Mouse (Mus musculus) limb, embryonic 12.5 days (tissue): Measurements from ENCODE around the gene Oaz1. TPM values are rescaled to one million over a fixed set of nuclear protein-coding genes. Genes with fewer than 3 reads are reported as not detected.

Source experiments
- ATAC-seq: fragments of 200-750 bp; cut with Nextera tagmentation; 2 replicates; pipeline ENCODE4 v1.8.0; 2017; ENCODE audit warnings: low read depth, moderate TSS enrichment; ENCODE audit not compliant: insufficient number of reproducible peaks, insufficient read depth, low FRiP score, low TSS enrichment
- H3K27ac ChIP-seq: fragments of 300-500 bp; sonication (generic); 2 replicates; pipeline ENCODE4 v1.5.1; 2016; ENCODE audit warnings: mild to moderate bottlenecking, moderate library complexity
- H3K27me3 ChIP-seq: fragments of 300-500 bp; sonication (generic); 2 replicates; pipeline ENCODE4 v1.6.1; 2016; ENCODE audit warnings: mild to moderate bottlenecking, moderate library complexity
- H3K36me3 ChIP-seq: fragments of 300-500 bp; sonication (generic); 2 replicates; pipeline ENCODE4 v1.6.1; 2016; ENCODE audit warnings: mild to moderate bottlenecking, moderate library complexity
- H3K4me1 ChIP-seq: fragments of 300-500 bp; sonication (generic); replicated peaks from 2 replicates; pipeline ENCODE4 v1.6.1; 2016
- H3K4me2 ChIP-seq: fragments of 300-500 bp; sonication (generic); 2 replicates; pipeline ENCODE4 v1.6.1; 2016; ENCODE audit warnings: mild to moderate bottlenecking, moderate library complexity
- H3K4me3 ChIP-seq: fragments of 300-500 bp; sonication (generic); replicated peaks from 2 replicates; pipeline ENCODE4 v1.5.1; 2016; ENCODE audit warnings: mild to moderate bottlenecking
- H3K9ac ChIP-seq: fragments of 300-500 bp; sonication (generic); replicated peaks from 2 replicates; pipeline ENCODE4 v1.6.1; 2016; ENCODE audit warnings: mild to moderate bottlenecking, moderate library complexity
- H3K9me3 ChIP-seq: fragments of 300-500 bp; sonication (generic); 2 replicates; pipeline ENCODE4 v1.6.1; 2016; ENCODE audit warnings: mild to moderate bottlenecking, moderate library complexity
- WGBS: fragments of 180-500 bp; shearing (Covaris S2); methylation state at CpG from one replicate; pipeline ENCODE4 v1.1.7; 2016; 5-methylcytosine and 5-hydroxymethylcytosine counted together
- polyA plus RNA-seq: library from polyadenylated mRNA; unstranded; fragments of >200 nt; fragmentation: Nextera tagmentation; extraction: Ambion mirVana; gene quantifications from 2 replicates; pipeline ENCODE4 v1.2.1, GENCODE M21; 2016

The Oaz1 gene
- polyA plus RNA-seq, 1 experiment from 2014 or later = 1,832 TPM

DNA sequence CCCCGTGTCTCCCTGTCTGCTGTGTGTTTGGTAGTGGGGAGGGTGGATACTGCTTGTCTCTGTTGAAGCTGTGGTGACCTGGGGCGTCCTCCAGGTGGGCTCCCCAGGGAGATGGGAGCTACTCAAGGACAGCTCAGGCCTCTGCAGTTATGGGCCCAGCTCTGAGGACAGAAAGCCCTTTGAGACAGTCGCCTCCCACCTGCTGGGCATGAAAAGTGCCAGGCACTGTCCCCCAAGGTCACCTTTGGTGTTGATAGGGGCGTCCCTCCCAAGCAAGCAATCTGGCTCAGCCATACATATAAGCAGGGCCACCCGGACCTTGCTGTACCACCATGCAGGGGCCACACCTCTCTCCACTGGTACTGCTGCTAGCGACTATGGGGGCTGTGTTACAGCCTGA, 21.5 kb upstream of the Oaz1 start, which contains the start of gene Amh:
Amh (plus strand) TSS at position 328 of the 400 bp plus-strand sequence.
- WGBS = 59% methylated on average over 6 of the region's 6 CpGs

DNA sequence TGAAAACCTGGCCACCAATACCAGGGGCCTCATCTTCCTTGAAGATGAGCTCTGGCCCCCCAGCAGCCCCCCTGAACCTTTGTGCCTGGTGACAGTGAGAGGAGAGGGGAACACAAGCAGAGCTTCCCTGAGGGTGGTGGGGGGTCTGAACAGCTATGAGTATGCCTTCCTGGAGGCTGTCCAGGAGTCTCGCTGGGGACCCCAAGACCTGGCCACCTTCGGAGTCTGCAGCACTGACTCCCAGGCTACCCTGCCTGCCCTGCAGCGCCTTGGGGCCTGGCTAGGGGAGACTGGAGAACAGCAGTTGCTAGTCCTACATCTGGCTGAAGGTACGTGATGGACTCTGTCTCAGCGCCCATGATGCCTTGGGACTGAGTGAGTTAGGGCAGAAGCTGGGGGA, 21.1 kb upstream of the Oaz1 start:
- Histone ChIP-seq H3K9ac (no peak overlapping the region), H3K4me1 (peaks cover 44% of the 10 kb centered on the region), H3K36me3 (peaks cover 55% of the 10 kb centered on the region), H3K4me3 (no peak overlapping the region), H3K27me3 (peaks cover 43% of the 10 kb centered on the region), H3K4me2 (no peak overlapping the region), H3K9me3 (no peaks in the 10 kb centered on the region), H3K27ac (no peak overlapping the region)
- WGBS = 79% methylated on average over 5 of the region's 5 CpGs
- ATAC-seq = no peak

More for the DNA sequence above, 21.5 kb upstream of the Oaz1 start, which contains the start of gene Amh:
- H3K9ac ChIP-seq = no peak within 1 kb of the TSS; the same call in 1 of the 2 replicates
- H3K27me3 ChIP-seq = peaks cover 39% of the 10 kb centered on the region
- H3K27ac ChIP-seq = no peak within 1 kb of the TSS
- ATAC-seq = no peak
- peak within 1 kb of the TSS; percentile 3; the same call in 1 of the 2 replicates for H3K4me3 ChIP-seq
- H3K36me3 ChIP-seq = peaks cover 59% of the 10 kb centered on the region
- H3K4me2 ChIP-seq = peak within 1 kb of the TSS; percentile 97; the same call in 1 of the 2 replicates
- peaks cover 44% of the 10 kb centered on the region for H3K4me1 ChIP-seq
- no peaks in the 10 kb centered on the region for H3K9me3 ChIP-seq

DNA sequence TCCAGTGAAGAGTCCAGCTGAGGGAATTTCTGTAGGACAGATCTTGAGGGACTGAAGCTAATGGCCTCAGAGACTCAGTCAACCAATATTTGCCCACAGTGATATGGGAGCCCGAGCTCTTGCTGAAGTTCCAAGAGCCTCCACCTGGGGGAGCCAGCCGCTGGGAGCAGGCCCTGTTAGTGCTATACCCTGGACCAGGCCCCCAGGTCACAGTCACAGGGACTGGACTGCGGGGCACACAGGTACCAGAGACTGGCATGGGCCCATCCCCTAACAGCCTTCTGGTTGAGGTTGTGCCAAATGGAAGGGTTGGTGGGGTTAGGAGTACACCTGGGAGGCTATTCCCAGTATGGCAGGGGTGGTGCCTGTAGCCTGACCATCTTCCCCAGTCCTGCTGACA, 20.5 kb upstream of the Oaz1 start:
- Histone ChIP-seq H3K9ac (no peak overlapping the region), H3K4me2 (peak overlapping the region; percentile 97; the same call in 1 of the 2 replicates), H3K4me1 (peaks cover 43% of the 10 kb centered on the region)

DNA sequence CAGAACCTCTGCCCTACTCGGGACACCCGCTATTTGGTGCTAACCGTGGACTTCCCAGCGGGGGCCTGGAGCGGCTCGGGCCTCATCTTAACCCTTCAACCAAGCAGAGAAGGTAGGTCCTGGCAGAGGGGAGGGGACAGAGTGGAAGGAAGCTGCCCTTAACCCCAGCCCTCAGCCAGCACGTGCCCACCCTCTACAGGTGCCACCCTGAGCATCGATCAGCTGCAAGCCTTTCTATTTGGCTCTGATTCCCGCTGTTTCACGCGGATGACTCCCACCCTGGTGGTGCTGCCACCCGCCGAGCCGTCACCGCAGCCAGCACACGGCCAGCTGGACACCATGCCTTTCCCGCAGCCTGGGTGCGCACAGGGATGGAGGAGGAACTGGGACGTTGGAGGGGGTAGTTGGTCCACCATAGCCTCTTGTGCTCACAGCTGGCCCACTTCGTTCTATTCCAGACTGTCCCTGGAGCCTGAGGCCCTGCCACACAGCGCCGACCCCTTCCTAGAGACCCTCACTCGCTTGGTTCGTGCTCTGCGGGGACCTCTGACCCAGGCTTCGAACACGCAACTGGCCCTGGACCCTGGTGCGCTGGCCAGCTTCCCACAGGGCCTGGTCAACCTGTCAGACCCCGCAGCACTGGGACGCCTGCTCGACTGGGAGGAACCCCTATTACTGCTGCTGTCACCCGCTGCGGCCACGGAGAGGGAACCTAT, 20.0 kb upstream of the Oaz1 start:
- H3K36me3 ChIP-seq = peaks cover 43% of the 10 kb centered on the region
- H3K9me3 ChIP-seq = no peaks in the 10 kb centered on the region
- peaks cover 43% of the 10 kb centered on the region for H3K4me1 ChIP-seq
- 40% methylated on average over 34 of the region's 34 CpGs for WGBS
- peaks cover 55% of the 10 kb centered on the region for H3K27me3 ChIP-seq
- peak overlapping the region; percentile 52 for H3K4me3 ChIP-seq
- peak overlapping the region; percentile 97 for H3K4me2 ChIP-seq
- no peak for ATAC-seq
- H3K27ac ChIP-seq = peak overlapping the region; percentile 66
- peak overlapping the region; percentile 69 for H3K9ac ChIP-seq

More for the DNA sequence above, 20.5 kb upstream of the Oaz1 start:
- Histone ChIP-seq H3K36me3 (peaks cover 49% of the 10 kb centered on the region), H3K27me3 (peaks cover 49% of the 10 kb centered on the region), H3K27ac (no peak overlapping the region), H3K4me3 (peak overlapping the region; percentile 3; the same call in 1 of the 2 replicates), H3K9me3 (no peaks in the 10 kb centered on the region)
- ATAC-seq = peak; percentile 0; the same call in 1 of the 2 replicates
- 16% methylated on average over 3 of the region's 3 CpGs for WGBS

DNA sequence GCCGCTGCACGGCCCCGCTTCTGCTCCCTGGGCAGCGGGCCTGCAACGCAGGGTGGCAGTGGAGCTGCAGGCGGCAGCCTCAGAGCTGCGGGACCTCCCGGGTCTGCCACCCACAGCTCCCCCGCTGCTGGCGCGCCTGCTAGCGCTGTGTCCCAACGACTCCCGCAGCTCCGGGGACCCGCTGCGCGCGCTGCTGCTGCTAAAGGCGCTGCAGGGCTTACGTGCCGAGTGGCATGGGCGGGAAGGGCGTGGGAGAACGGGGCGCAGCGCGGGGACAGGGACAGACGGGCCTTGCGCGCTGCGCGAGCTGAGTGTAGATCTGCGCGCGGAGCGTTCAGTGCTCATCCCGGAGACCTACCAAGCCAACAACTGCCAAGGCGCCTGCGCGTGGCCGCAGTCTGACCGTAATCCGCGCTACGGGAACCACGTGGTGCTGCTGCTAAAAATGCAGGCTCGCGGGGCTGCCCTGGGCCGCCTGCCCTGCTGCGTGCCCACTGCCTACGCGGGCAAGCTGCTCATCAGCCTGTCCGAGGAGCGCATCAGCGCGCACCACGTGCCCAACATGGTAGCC, 19.3 kb upstream of the Oaz1 start:
- ATAC-seq = peak; percentile 48; the same call in 1 of the 2 replicates
- Histone ChIP-seq H3K4me3 (peak overlapping the region; percentile 52), H3K4me2 (peak overlapping the region; percentile 97), H3K27me3 (peaks cover 59% of the 10 kb centered on the region), H3K9me3 (no peaks in the 10 kb centered on the region), H3K9ac (peak overlapping the region; percentile 69), H3K36me3 (peaks cover 36% of the 10 kb centered on the region), H3K4me1 (peaks cover 43% of the 10 kb centered on the region), H3K27ac (peak overlapping the region; percentile 66)
- under 1% methylated on average over 58 of the region's 58 CpGs for WGBS

DNA sequence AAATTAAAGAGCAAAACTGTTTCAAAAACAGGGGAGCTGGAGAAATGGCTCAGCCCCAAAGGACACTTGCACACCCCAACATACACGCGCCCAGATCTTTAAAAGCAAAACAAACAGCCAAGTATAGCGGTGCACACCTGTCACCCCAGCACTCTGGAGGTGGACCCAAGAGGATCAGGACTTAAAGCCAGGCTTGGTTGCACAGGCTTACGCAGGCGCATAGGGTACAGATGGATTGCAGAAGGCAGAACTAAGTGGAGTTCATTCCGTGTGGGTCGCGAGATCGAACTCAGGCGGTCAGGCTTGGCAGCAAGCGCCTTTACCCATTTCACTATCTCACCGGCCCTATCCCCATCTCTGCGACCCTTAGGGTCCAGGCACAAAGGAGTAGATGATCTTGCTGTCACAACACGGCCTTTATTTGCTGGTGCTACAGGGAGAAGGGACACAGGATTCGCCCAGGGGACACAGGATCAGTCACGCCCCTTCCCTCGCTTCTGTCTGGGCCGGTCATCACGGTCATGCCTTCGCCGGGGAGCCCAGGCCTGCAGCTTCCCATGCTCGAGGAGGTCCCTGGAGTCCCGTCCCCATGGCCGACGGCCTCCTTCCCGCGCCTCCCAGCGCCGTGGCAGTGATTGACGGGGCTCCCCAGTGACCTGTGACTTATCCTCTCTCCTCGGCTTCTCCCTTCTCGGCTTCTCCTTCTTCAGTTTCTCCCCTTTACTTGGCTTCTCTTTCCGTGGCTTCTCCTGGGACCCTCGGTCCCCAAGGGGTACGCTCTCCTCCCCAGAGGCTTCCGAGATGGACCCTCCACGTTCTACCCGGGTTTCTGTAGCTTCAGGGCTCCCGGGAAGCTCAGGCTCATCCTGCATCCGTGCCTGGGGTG, 18.1 kb upstream of the Oaz1 start:
- Histone ChIP-seq H3K36me3 (peaks cover 24% of the 10 kb centered on the region), H3K9ac (peak overlapping the region; percentile 24; the same call in 1 of the 2 replicates), H3K4me2 (peak overlapping the region; percentile 97), H3K4me3 (peak overlapping the region; percentile 24), H3K27me3 (peaks cover 65% of the 10 kb centered on the region), H3K4me1 (peaks cover 43% of the 10 kb centered on the region), H3K9me3 (no peaks in the 10 kb centered on the region), H3K27ac (no peak overlapping the region)
- ATAC-seq = no peak
- 19% methylated on average over 40 of the region's 40 CpGs for WGBS

DNA sequence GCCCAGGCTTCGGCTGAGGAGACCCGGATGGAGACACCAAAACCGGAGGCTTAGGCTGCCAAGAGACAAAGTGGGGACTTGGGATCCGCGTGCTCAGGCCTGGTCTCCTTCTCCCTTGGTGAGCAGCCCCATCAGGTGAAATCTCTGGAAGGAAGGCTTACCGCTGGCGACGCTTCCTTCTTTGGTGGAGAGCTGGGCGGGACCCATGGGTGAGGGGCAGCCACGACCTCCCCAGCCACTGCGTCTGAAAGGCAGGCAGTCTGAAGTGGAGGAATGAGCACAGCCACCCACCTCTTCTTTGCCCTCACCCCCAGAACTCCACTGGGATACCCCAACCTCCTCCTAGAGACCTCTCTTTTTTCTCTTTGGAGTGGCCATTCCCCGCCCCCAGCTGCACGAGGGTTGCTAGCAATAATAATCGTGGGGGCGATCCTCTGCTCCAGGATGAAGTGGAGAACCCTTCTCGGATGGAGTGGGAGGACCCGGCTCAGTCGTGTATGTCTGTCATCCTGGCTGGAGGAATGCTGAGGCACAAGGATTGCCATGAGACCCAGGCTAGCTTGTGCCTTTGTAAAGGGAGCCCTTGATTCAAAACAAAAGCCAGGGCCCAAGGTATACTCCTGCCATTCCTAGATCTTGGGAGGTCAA, 17.3 kb upstream of the Oaz1 start:
- peaks cover 65% of the 10 kb centered on the region for H3K27me3 ChIP-seq
- peaks cover 17% of the 10 kb centered on the region for H3K36me3 ChIP-seq
- H3K9me3 ChIP-seq = no peaks in the 10 kb centered on the region
- H3K27ac ChIP-seq = no peak overlapping the region
- peak overlapping the region; percentile 24 for H3K4me3 ChIP-seq
- WGBS = 8% methylated on average over 18 of the region's 18 CpGs
- peak overlapping the region; percentile 97 for H3K4me2 ChIP-seq
- peak overlapping the region; percentile 24; the same call in 1 of the 2 replicates for H3K9ac ChIP-seq
- no peak for ATAC-seq
- peaks cover 43% of the 10 kb centered on the region for H3K4me1 ChIP-seq

DNA sequence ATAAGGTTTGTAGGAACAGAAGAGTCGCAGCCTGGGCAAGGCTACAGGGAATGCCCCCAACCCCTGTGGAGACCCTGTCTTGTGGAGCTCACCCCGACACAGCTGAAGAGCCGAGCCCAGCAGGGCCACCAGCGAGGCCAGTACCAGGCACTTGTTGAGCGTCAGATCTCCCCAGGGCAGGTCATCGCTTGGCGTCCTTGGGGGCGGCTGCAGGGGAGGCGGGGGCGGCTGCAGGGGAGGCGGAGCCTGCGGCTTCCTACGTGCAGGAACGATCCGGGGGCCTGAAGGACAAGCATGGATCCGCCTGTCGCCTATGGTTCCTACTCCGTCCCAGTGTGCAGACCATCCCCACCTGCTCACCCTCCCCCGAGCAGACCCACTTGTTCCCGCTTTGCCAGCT, 16.4 kb upstream of the Oaz1 start:
- 2% methylated on average over 18 of the region's 20 CpGs for WGBS
- H3K27me3 ChIP-seq = peaks cover 65% of the 10 kb centered on the region

DNA sequence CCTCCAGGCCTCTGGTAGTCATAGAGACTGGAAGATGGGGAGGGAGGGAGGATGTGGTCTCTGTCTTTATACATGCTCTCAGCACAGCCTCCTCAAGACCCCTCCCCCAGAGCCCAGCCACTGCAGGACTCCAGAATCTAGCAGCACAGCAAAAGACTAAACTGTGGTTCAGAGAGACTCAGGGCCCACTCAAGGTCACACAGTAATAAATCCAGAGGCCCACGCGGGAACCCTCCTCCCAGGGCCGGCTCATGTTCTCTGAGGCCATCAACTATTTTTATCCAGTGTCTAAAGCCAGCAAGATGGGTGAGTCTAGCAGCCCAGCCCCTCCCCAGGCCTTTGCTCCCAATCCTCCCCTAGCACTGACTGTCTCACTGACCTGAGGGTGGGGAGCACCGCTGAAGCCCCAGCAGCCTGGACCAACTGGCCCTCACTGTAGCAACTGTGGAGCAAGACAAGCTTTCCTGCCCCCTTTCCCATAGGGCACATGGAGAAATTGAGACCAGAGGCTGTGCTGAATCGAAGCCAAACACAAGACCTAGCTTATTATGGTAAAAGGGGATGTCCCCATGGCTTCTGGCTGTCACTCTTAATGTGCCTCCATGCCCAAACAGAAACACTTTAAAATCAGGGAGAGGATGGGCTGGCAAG, 13.9 kb upstream of the Oaz1 start:
- H3K36me3 ChIP-seq = no peaks in the 10 kb centered on the region
- no peak overlapping the region for H3K4me2 ChIP-seq
- H3K27me3 ChIP-seq = peaks cover 50% of the 10 kb centered on the region
- WGBS = 55% methylated on average over 5 of the region's 5 CpGs
- no peaks in the 10 kb centered on the region for H3K9me3 ChIP-seq
- no peak overlapping the region for H3K27ac ChIP-seq
- no peak overlapping the region for H3K4me3 ChIP-seq
- H3K9ac ChIP-seq = no peak overlapping the region
- no peak for ATAC-seq
- H3K4me1 ChIP-seq = peaks cover 25% of the 10 kb centered on the region

More for the DNA sequence above, 16.4 kb upstream of the Oaz1 start:
- no peak for ATAC-seq
- Histone ChIP-seq H3K9ac (peak overlapping the region; percentile 47; the same call in 1 of the 2 replicates), H3K27ac (no peak overlapping the region), H3K4me3 (peak overlapping the region; percentile 17; the same call in 1 of the 2 replicates), H3K36me3 (peaks cover 7% of the 10 kb centered on the region), H3K9me3 (no peaks in the 10 kb centered on the region), H3K4me1 (peaks cover 43% of the 10 kb centered on the region), H3K4me2 (peak overlapping the region; percentile 28)

DNA sequence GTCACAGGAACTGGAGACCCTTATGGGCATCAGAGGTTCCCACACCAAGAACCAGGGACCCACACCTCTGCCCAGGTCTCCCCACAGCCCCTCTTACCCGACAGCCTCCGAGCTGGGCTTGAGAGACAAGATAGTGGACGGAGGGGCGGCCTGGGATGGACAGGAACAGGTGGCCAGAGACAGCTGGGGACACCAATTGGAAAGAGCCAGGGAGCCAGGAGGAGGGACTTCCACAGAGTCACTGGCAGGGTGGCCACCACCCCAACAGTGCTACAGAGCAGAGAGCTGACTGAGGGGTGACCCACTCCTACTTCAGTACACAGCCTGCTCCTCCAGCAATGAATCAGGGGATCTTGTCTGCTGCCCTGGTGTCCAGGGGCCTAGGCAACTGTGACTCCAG, 13.1 kb upstream of the Oaz1 start, which contains the start of gene Jsrp1:
Jsrp1 (minus strand) TSS at position 133 of the 400 bp plus-strand sequence.
- WGBS = 72% methylated on average over 4 of the region's 4 CpGs

More for the DNA sequence above, 13.1 kb upstream of the Oaz1 start, which contains the start of gene Jsrp1:
- Histone ChIP-seq H3K9me3 (no peaks in the 10 kb centered on the region), H3K4me2 (no peak within 1 kb of the TSS), H3K27ac (no peak within 1 kb of the TSS), H3K27me3 (peaks cover 41% of the 10 kb centered on the region), H3K4me1 (peaks cover 16% of the 10 kb centered on the region), H3K9ac (0 out of 2 replicates have a peak within 1 kb of the TSS, but pooled peaks have one; percentile 23), H3K36me3 (no peaks in the 10 kb centered on the region), H3K4me3 (no peak within 1 kb of the TSS)
- ATAC-seq = no peak
